Mouse (Mus musculus) kidney, adult 2 months (tissue): ENCODE measurements around the gene C2cd3. TPM values are rescaled to one million over a fixed set of nuclear protein-coding genes. Genes with fewer than 3 reads are reported as not detected.

Experiments
- DNase-seq: peaks from one replicate; pipeline ENCODE4 v3.0.0; 2021
- H3K27ac ChIP-seq: fragments of 200-500 bp; 2 replicates; pipeline ENCODE4 v1.5.1; 2012; ENCODE audit warnings: low read depth, low read length, control low read depth, inconsistent platforms; ENCODE audit not compliant: insufficient read depth
- H3K27me3 ChIP-seq: fragments of 200-500 bp; replicated peaks from 2 replicates; pipeline ENCODE4 v1.6.1; 2012; ENCODE audit warnings: mild to moderate bottlenecking, moderate library complexity, low read length, inconsistent platforms; ENCODE audit not compliant: control insufficient read depth, insufficient read depth
- H3K36me3 ChIP-seq: fragments of 200-500 bp; 2 replicates; pipeline ENCODE4 v1.6.1; 2012; ENCODE audit warnings: mild to moderate bottlenecking, moderate library complexity, low read length, inconsistent platforms; ENCODE audit not compliant: control insufficient read depth, insufficient read depth
- H3K4me1 ChIP-seq: fragments of 200-500 bp; 2 replicates; pipeline ENCODE4 v1.6.1; 2011; ENCODE audit warnings: low read length; ENCODE audit not compliant: control insufficient read depth, insufficient read depth
- H3K4me3 ChIP-seq: fragments of 200-500 bp; 2 replicates; pipeline ENCODE4 v1.5.1; 2011; ENCODE audit warnings: mild to moderate bottlenecking, low read depth, low read length, control low read depth; ENCODE audit not compliant: insufficient read depth
- CTCF ChIP-seq: fragments of 200-500 bp; conservative IDR thresholded peaks from 2 replicates; pipeline ENCODE4 v1.5.1; 2011; ENCODE audit warnings: low read depth, mild to moderate bottlenecking, control low read depth, low read length, moderate library complexity, mixed read lengths; ENCODE audit not compliant: insufficient read depth, insufficient read length
- POLR2A ChIP-seq: fragments of 200-500 bp; IDR thresholded peaks from one replicate; pipeline ENCODE4 v1.6.1; 2011; ENCODE audit warnings: low read depth, low read length, control low read depth
- WGBS: fragments of 180-500 bp; shearing (Covaris S2); methylation state at CpG from one replicate; pipeline ENCODE4 v1.1.7; 2018; 5-methylcytosine and 5-hydroxymethylcytosine counted together
- polyA plus RNA-seq: library from polyadenylated mRNA; depleted of rRNA; stranded (reverse); fragments of >200 nt; gene quantifications from 2 replicates; pipeline ENCODE4 v1.2.3, GENCODE M21; 2012

The C2cd3 gene
- polyA plus RNA-seq, 1 experiment, result 16.8 TPM

- Histone ChIP-seq H3K4me1 (no peaks in the 10 kb centered on the region; the same call in 1 of the 2 replicates), H3K27ac (no peak overlapping the region), H3K4me3 (no peak overlapping the region), H3K27me3 (no peaks in the 10 kb centered on the region), H3K36me3 (no peaks in the 10 kb centered on the region)
- DNase-seq, result no peak
- WGBS, result 98% methylated on average over 9 of the region's 9 CpGs
- TF ChIP-seq POLR2A (no peak), CTCF (no peak)
Measured at GRCm38 (mm10) chr7:100496791-100497190, 124.8 kb downstream of the C2cd3 start.

- no peak for DNase-seq
- 77% methylated on average over 4 of the region's 4 CpGs for WGBS
- H3K4me3 ChIP-seq, result no peak overlapping the region
- no peak for TF ChIP-seq CTCF
- no peak for TF ChIP-seq POLR2A
- H3K27ac ChIP-seq, result no peak overlapping the region
- no peaks in the 10 kb centered on the region; the same call in 1 of the 2 replicates for H3K4me1 ChIP-seq
- no peaks in the 10 kb centered on the region for H3K36me3 ChIP-seq
- no peaks in the 10 kb centered on the region for H3K27me3 ChIP-seq
Measured at GRCm38 (mm10) chr7:100497402-100497801, 125.4 kb downstream of the C2cd3 start.

GRCm38 (mm10) chr7:100497982-100498381 is 125.9 kb downstream of the C2cd3 start:
- Histone ChIP-seq H3K36me3 (no peaks in the 10 kb centered on the region), H3K27me3 (no peaks in the 10 kb centered on the region)

GRCm38 (mm10) chr7:100499465-100499864 is 127.4 kb downstream of the C2cd3 start:
- DNase-seq, result no peak
- H3K27me3 ChIP-seq, result no peaks in the 10 kb centered on the region
- no peaks in the 10 kb centered on the region for H3K36me3 ChIP-seq
- no peak overlapping the region for H3K27ac ChIP-seq
- no peaks in the 10 kb centered on the region; the same call in 1 of the 2 replicates for H3K4me1 ChIP-seq
- H3K4me3 ChIP-seq, result no peak overlapping the region
- TF ChIP-seq POLR2A, result no peak
- TF ChIP-seq CTCF, result no peak

More at GRCm38 (mm10) chr7:100497982-100498381, 125.9 kb downstream of the C2cd3 start:
- 91% methylated on average over 13 of the region's 13 CpGs for WGBS
- H3K4me1 ChIP-seq, result no peaks in the 10 kb centered on the region; the same call in 1 of the 2 replicates
- no peak for DNase-seq
- no peak for TF ChIP-seq CTCF
- no peak for TF ChIP-seq POLR2A
- no peak overlapping the region for H3K4me3 ChIP-seq
- no peak overlapping the region for H3K27ac ChIP-seq

GRCm38 (mm10) chr7:100500276-100500977 is 128.4 kb downstream of the C2cd3 start:
- Histone ChIP-seq H3K4me3 (no peak overlapping the region), H3K36me3 (no peaks in the 10 kb centered on the region), H3K4me1 (no peaks in the 10 kb centered on the region), H3K27me3 (no peaks in the 10 kb centered on the region), H3K27ac (no peak overlapping the region)
- 70% methylated on average over 16 of the region's 16 CpGs for WGBS
- DNase-seq, result peak; percentile 15
- TF ChIP-seq POLR2A (no peak), CTCF (no peak)

- Histone ChIP-seq H3K27ac (no peak overlapping the region), H3K4me1 (no peaks in the 10 kb centered on the region), H3K36me3 (no peaks in the 10 kb centered on the region), H3K4me3 (no peak overlapping the region), H3K27me3 (no peaks in the 10 kb centered on the region)
- TF ChIP-seq CTCF (no peak), POLR2A (no peak)
- WGBS, result 65% methylated on average over 6 of the region's 6 CpGs
- no peak for DNase-seq
Measured at GRCm38 (mm10) chr7:100501027-100501843, 129.2 kb downstream of the C2cd3 start.

GRCm38 (mm10) chr7:100501844-100502373 is 129.9 kb downstream of the C2cd3 start:
- Histone ChIP-seq H3K4me1 (no peaks in the 10 kb centered on the region), H3K4me3 (no peak overlapping the region), H3K27ac (no peak overlapping the region), H3K36me3 (no peaks in the 10 kb centered on the region), H3K27me3 (no peaks in the 10 kb centered on the region)
- WGBS, result 40% methylated on average over 2 of the region's 2 CpGs
- DNase-seq, result no peak
- TF ChIP-seq POLR2A (no peak), CTCF (no peak)
